Mouse (Mus musculus) kidney, postnatal 36 days (tissue): ENCODE data around the gene Eif1.
"Not testable (repeated sequence)": the region's sequence is repeated elsewhere in the genome, so short reads cannot be mapped to it uniquely, and the experiment has no call there.

Source experiments
- DNase-seq, 2 experiments: peaks; one replicate each; pipeline ENCODE4 v3.0.0; 2021 to 2022; ENCODE audit warnings: mixed read lengths in 2 of 2

Gene Eif1

GRCm38 (mm10) chr11:100355151-100355951, 35.7 kb downstream of the Eif1 start:
- DNase-seq, result peak; percentile 29 to 65

GRCm38 (mm10) chr11:100355972-100356818, 36.5 kb downstream of the Eif1 start, which contains the start of gene Hap1:
TSS of gene Hap1 (minus strand) at chr11:100356128.
- DNase-seq, result peak; percentile 68 to 86

DNA sequence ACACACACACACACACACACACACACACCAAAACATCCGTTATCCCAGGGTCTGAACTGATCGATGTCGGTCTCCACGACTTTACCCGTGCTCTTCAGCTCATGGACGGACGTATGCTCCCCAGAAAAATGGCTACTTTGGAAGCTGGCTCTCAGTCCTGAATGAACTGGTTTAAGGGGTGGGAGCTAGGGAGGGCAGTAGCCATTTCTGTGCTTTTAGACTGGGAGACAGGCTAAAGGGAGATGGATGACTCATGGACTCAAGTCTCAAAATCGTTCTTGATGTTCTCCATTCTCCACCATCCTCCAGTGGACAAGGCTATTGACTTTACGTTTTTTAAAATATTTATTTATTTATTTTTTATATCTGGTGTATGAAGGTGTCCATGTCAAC, 37.1 kb downstream of the Eif1 start:
- DNase-seq, result no peak

DNA sequence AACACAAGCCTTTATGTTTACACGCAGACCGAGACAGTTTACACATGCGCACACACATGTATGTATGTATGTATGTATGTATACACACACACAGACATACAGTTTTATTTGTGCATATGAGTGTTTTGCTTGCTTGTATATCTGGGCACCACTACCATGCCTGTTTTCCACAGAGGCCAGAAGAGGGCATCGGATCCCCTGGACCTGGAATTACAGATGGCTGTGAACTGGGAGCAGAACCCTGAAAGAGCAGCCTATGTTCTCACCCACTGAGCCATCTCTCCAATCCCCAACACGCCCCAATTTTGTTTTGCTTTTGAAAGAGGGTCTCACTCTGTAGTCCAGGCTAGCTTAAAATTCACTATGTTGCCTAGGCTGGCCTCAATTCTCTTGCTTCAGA, 37.7 kb downstream of the Eif1 start:
- no peak for DNase-seq

GRCm38 (mm10) chr11:100360175-100360574, 40.5 kb downstream of the Eif1 start:
- DNase-seq, result no peak

- not testable (repeated sequence) for DNase-seq
These were observed 41.4 kb downstream of the Eif1 start for GRCm38 (mm10) chr11:100361059-100361458.

- DNase-seq, result peak; percentile 73 to 87
These were observed 42.7 kb downstream of the Eif1 start for GRCm38 (mm10) chr11:100362209-100362978.

GRCm38 (mm10) chr11:100362979-100363562, 43.4 kb downstream of the Eif1 start:
- DNase-seq, result peak; percentile 77 to 87

- no peak for DNase-seq
These were observed 49.5 kb downstream of the Eif1 start for GRCm38 (mm10) chr11:100369145-100369544.

DNA sequence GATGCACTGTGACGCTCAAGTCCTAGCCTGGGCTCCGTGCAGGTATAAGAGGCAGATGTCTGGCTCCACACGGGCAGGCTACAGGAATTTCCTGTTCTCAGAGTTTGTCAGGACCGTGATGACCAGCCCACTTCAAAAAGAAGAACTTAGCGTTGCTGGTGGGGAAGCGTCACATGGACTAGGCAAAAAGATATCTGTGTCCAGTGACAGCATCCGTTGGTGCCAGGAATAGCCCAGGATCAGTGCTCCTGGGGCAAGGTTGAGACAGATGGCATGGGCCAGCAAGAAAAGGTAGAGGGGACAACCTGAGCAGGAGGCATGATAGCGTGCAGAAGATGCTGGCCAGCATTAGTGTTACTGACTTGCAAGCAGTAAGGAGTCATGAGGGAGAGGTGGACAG, 50.1 kb downstream of the Eif1 start:
- no peak for DNase-seq
